Mouse (Mus musculus): ENCODE measurements around the gene Mrps18b. TPM values are rescaled to one million over a fixed set of nuclear protein-coding genes. Genes with fewer than 3 reads are reported as not detected.

Mrps18b gene
- 19.3 TPM for polyA plus RNA-seq (2014; fragmentation: Illumina TruSeq; extraction: RNeasy Lipid Tissue Mini Kit (QIAGEN cat#74804); ENCODE audit: low read depth, low replicate concordance)

GRCm38 (mm10) chr17:35916297-35917142 is at the start of gene Mrps18b, which contains the start of gene Ppp1r10:
Gene Mrps18b (minus strand): TSS chr17:35916389.
Gene Ppp1r10 (plus strand): TSS chr17:35916434.

GRCm38 (mm10) chr17:35909919-35910369 is 6.2 kb downstream of the Mrps18b start, which contains the start of gene Atat1:
Gene Atat1 (minus strand): TSS chr17:35910075.

GRCm38 (mm10) chr17:35896781-35897643 is 19.2 kb downstream of the Mrps18b start, which contains the start of gene 2310061I04Rik:
Gene 2310061I04Rik (minus strand): TSS chr17:35897431.

GRCm38 (mm10) chr17:35879245-35880057 is 36.7 kb downstream of the Mrps18b start, which contains the start of gene Dhx16:
Gene Dhx16 (plus strand): TSS chr17:35879819.

GRCm38 (mm10) chr17:35865481-35866280 is 50.5 kb downstream of the Mrps18b start, which contains the start of gene Ppp1r18:
Gene Ppp1r18 (plus strand): TSS chr17:35865593.

GRCm38 (mm10) chr17:35861198-35861857 is 54.9 kb downstream of the Mrps18b start, which contains the start of gene Nrm:
Gene Nrm (plus strand): TSS chr17:35861318.

Other genes starting within 250 kb of the Mrps18b start
- 1.6 TPM for gene Vars2, start 248.8 kb downstream of the Mrps18b start, polyA plus RNA-seq (2014; fragmentation: Illumina TruSeq; extraction: RNeasy Lipid Tissue Mini Kit (QIAGEN cat#74804); ENCODE audit: low read depth, low replicate concordance)
- 3.0 TPM for gene Gtf2h4, start 242.7 kb downstream of the Mrps18b start, polyA plus RNA-seq (2014; fragmentation: Illumina TruSeq; extraction: RNeasy Lipid Tissue Mini Kit (QIAGEN cat#74804); ENCODE audit: low read depth, low replicate concordance)
- gene Ddr1, start 211.8 kb downstream of the Mrps18b start, polyA plus RNA-seq (2014; fragmentation: Illumina TruSeq; extraction: RNeasy Lipid Tissue Mini Kit (QIAGEN cat#74804); ENCODE audit: low read depth, low replicate concordance): 4.3 TPM
- 5.0 TPM for gene Ier3, start 94.7 kb downstream of the Mrps18b start, polyA plus RNA-seq (2014; fragmentation: Illumina TruSeq; extraction: RNeasy Lipid Tissue Mini Kit (QIAGEN cat#74804); ENCODE audit: low read depth, low replicate concordance)
- 11.8 TPM for gene Flot1, start 93.2 kb downstream of the Mrps18b start, polyA plus RNA-seq (2014; fragmentation: Illumina TruSeq; extraction: RNeasy Lipid Tissue Mini Kit (QIAGEN cat#74804); ENCODE audit: low read depth, low replicate concordance)
- gene Tubb5, start 78.1 kb downstream of the Mrps18b start, polyA plus RNA-seq (2014; fragmentation: Illumina TruSeq; extraction: RNeasy Lipid Tissue Mini Kit (QIAGEN cat#74804); ENCODE audit: low read depth, low replicate concordance): 40.9 TPM
- 11.3 TPM for gene Mdc1, start 74.9 kb downstream of the Mrps18b start, polyA plus RNA-seq (2014; fragmentation: Illumina TruSeq; extraction: RNeasy Lipid Tissue Mini Kit (QIAGEN cat#74804); ENCODE audit: low read depth, low replicate concordance)
- 1.1 TPM for gene Nrm, start 55.1 kb downstream of the Mrps18b start, polyA plus RNA-seq (2014; fragmentation: Illumina TruSeq; extraction: RNeasy Lipid Tissue Mini Kit (QIAGEN cat#74804); ENCODE audit: low read depth, low replicate concordance)
- 4.7 TPM for gene Ppp1r18, start 50.8 kb downstream of the Mrps18b start, polyA plus RNA-seq (2014; fragmentation: Illumina TruSeq; extraction: RNeasy Lipid Tissue Mini Kit (QIAGEN cat#74804); ENCODE audit: low read depth, low replicate concordance)
- gene Dhx16, start 36.6 kb downstream of the Mrps18b start, polyA plus RNA-seq (2014; fragmentation: Illumina TruSeq; extraction: RNeasy Lipid Tissue Mini Kit (QIAGEN cat#74804); ENCODE audit: low read depth, low replicate concordance): 22.4 TPM
- gene 2310061I04Rik, start 19.0 kb downstream of the Mrps18b start, polyA plus RNA-seq (2014; fragmentation: Illumina TruSeq; extraction: RNeasy Lipid Tissue Mini Kit (QIAGEN cat#74804); ENCODE audit: low read depth, low replicate concordance): 21.6 TPM
- gene Atat1, start 6.3 kb downstream of the Mrps18b start, polyA plus RNA-seq (2014; fragmentation: Illumina TruSeq; extraction: RNeasy Lipid Tissue Mini Kit (QIAGEN cat#74804); ENCODE audit: low read depth, low replicate concordance): 8.3 TPM
- gene Ppp1r10, start within 50 bp of the Mrps18b start, polyA plus RNA-seq (2014; fragmentation: Illumina TruSeq; extraction: RNeasy Lipid Tissue Mini Kit (QIAGEN cat#74804); ENCODE audit: low read depth, low replicate concordance): 48.2 TPM
- gene Abcf1, start 53.4 kb upstream of the Mrps18b start, polyA plus RNA-seq (2014; fragmentation: Illumina TruSeq; extraction: RNeasy Lipid Tissue Mini Kit (QIAGEN cat#74804); ENCODE audit: low read depth, low replicate concordance): 47.8 TPM
- 1.4 TPM for gene Gnl1, start 63.5 kb upstream of the Mrps18b start, polyA plus RNA-seq (2014; fragmentation: Illumina TruSeq; extraction: RNeasy Lipid Tissue Mini Kit (QIAGEN cat#74804); ENCODE audit: low read depth, low replicate concordance)
- gene Prr3, start 63.8 kb upstream of the Mrps18b start, polyA plus RNA-seq (2014; fragmentation: Illumina TruSeq; extraction: RNeasy Lipid Tissue Mini Kit (QIAGEN cat#74804); ENCODE audit: low read depth, low replicate concordance): 2.4 TPM
- gene H2-T24, start 104.2 kb upstream of the Mrps18b start, polyA plus RNA-seq (2014; fragmentation: Illumina TruSeq; extraction: RNeasy Lipid Tissue Mini Kit (QIAGEN cat#74804); ENCODE audit: low read depth, low replicate concordance): 8.5 TPM
- gene H2-T23, start 116.5 kb upstream of the Mrps18b start, polyA plus RNA-seq (2014; fragmentation: Illumina TruSeq; extraction: RNeasy Lipid Tissue Mini Kit (QIAGEN cat#74804); ENCODE audit: low read depth, low replicate concordance): 3.4 TPM
- gene H2-T22, start 126.4 kb upstream of the Mrps18b start, polyA plus RNA-seq (2014; fragmentation: Illumina TruSeq; extraction: RNeasy Lipid Tissue Mini Kit (QIAGEN cat#74804); ENCODE audit: low read depth, low replicate concordance): 13.1 TPM
- not detected for gene Gm6034, start 126.6 kb upstream of the Mrps18b start, polyA plus RNA-seq (2014; fragmentation: Illumina TruSeq; extraction: RNeasy Lipid Tissue Mini Kit (QIAGEN cat#74804); ENCODE audit: low read depth, low replicate concordance)
- not detected for gene Gm11127, start 142.0 kb upstream of the Mrps18b start, polyA plus RNA-seq (2014; fragmentation: Illumina TruSeq; extraction: RNeasy Lipid Tissue Mini Kit (QIAGEN cat#74804); ENCODE audit: low read depth, low replicate concordance)
- not detected for gene Gm19684, start 205.3 kb upstream of the Mrps18b start, polyA plus RNA-seq (2014; fragmentation: Illumina TruSeq; extraction: RNeasy Lipid Tissue Mini Kit (QIAGEN cat#74804); ENCODE audit: low read depth, low replicate concordance)
- gene Gm7030, start 213.0 kb upstream of the Mrps18b start, polyA plus RNA-seq (2014; fragmentation: Illumina TruSeq; extraction: RNeasy Lipid Tissue Mini Kit (QIAGEN cat#74804); ENCODE audit: low read depth, low replicate concordance): not detected

Measured in adrenal gland, adult 10 weeks (tissue).